Mouse (Mus musculus) liver, adult (tissue): Measurements from ENCODE around the gene Tbc1d16.

Experiments used
- GATA4 ChIP-seq: IDR thresholded peaks from 2 replicates; pipeline ENCODE4 v1.6.1; 2014; ENCODE audit warnings: mild to moderate bottlenecking, low read length; ENCODE audit not compliant: insufficient replicate concordance

Gene Tbc1d16

DNA sequence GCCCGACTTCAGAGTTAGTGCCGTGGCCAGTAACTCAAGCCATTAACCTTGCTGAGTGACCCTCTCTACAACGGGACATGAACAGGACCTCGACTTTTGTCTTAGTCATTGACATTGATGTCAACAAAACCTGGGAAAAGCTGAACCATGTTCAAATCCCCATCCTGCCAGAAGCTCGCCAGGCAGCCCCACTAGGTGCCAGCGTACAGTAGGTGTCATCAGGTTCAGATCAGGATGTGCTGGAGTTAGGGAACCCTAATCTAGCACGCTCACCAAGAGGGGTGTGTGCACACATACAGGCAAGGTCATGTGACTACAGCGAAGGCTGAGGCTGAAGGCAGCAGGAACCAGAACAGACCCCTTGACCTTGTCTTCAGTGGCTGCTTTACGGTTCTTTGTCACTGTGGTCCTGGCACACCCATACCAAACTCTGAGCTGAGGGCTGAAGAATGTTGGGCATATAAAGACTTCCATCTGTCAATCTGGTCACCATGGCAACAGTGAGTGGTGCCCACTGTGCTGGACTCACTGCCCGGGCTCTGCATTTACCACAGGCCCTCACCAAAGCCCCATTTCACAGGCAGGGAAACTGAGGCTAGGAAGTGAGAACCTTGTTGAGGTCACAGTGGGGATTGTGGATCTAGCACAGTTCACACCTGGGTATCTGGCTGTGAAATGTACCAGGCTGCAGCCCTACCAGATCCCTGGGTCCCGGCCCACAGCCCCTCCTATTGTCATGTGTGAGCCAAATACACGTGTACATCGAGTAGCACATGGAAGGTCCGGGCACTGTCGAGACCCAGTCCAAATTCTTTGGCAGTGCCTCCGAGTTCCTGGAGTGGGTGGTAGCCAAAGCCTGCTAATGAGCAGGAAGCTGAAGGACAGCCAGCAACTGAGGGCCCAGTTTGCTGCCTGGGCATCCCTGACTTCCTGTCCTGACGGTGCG lies 30.4 kb downstream of the Tbc1d16 start:
- TF ChIP-seq GATA4, result no peak

DNA sequence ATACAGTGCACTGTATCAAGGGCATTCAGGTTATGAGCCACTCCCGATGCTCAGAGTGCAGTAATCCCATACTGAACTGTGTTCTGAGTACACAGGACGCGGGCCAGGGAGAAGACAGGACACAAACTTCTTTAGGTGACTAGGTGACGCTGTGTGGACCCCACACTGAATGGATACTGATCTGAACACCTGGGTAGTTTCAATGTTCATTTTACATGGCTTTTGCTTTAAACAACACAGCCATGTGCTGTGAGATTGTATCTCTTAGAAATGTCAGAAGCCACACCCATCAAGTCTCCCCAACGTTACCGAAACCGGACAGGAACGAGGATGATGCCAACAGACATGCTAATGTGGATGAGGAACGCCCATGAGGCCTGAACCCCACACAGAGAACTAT lies 35.7 kb downstream of the Tbc1d16 start:
- no peak for TF ChIP-seq GATA4

DNA sequence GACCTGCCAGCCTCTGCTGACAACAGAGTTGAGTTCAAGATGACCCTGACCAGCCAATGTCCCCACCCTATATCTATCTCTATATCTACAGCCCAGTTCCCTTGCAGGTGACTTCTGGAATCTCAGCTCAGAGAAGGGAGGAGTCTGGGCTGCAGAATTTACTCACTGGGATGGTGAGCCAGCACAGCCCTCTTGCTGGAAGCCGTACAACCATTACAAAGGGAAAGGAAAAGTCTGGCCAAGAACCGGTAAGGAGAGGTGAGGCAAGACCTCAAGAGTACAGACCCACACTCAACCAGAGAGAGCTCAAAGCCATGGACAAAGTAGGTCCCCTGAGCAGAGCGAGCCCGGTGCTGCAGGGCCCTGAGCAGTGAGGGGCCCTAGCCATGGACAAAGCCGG lies 36.1 kb downstream of the Tbc1d16 start:
- no peak for TF ChIP-seq GATA4

DNA sequence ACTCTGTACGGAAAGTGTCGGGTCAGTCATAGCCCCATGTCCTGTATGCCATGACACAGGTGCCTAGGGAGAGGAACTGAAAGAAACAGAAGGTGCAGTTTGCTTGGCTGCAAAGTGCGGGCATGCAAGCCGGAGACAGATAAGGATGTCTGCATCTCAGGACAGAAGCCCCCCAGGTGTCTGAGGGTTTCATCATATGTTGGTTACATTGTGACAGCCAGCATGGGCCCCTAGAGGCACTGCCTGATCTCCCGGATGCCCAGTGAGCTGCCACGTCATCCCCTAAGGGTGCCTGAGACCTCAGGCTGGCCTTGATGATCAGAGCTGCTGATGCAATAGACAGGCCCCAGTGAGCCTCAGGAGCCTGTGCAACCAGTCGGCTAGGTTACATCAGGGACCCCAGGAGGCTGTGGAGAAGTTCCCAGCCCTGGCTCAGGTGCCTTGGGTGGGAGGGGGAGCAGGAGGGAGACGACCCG lies 36.7 kb downstream of the Tbc1d16 start:
- no peak for TF ChIP-seq GATA4

DNA sequence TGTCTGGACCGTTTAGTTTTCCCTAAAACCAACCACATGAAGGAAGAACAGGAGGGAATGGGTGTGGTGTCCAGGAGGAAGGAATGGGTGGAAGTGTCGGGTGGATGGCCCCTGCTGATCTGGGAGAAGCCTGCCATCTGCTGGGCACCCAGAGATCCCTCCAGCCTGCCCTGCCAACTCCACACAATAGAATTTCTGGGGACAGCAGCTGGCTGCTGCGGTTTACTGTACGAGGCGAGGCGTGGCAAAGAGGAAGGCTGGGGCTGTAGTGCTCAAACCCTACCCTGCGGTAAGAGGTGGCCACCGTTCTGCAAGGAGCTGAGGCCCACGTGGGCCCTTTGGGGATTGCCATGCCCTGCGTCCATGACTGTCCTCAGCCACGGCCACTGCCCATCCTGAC lies 37.8 kb downstream of the Tbc1d16 start:
- TF ChIP-seq GATA4, result no peak

DNA sequence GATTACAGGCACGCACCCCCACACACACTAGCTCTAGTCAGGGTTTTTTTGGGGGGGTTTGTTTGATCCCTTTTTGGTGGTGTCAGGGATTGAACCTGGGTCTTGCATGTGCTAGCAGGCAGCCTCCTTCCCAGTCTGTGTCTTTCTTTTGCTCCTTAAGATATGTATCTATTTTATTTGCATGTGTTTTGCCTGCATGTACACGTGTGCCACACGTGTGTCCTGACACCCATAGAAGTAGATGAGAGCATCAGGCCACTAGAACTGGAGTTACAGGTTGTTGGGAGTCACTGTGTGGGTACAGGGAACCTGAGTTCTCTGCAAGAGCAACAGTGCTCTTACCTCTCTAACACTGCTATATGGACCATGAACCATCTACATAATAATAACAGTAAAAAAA lies 39.0 kb downstream of the Tbc1d16 start:
- no peak for TF ChIP-seq GATA4

DNA sequence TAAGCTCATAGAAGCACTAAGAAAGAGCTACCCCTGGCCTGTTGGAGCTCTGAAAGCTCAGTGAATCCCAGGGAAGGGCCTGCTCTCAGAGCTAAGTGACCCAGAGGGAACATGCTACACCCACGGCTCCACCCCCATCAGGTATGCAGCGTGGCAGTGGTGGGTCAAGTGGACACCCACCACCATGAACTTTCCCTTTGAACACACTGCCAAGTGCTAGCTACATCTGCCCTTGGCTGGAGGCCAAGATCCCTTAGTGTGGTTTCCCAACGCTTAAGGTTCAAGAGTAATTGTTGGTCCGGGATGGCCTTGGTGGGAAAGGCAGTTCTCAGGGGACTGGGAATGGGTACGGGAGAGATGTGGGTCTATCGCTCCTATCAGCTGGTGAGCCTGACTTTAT lies 39.9 kb downstream of the Tbc1d16 start:
- TF ChIP-seq GATA4, result no peak

DNA sequence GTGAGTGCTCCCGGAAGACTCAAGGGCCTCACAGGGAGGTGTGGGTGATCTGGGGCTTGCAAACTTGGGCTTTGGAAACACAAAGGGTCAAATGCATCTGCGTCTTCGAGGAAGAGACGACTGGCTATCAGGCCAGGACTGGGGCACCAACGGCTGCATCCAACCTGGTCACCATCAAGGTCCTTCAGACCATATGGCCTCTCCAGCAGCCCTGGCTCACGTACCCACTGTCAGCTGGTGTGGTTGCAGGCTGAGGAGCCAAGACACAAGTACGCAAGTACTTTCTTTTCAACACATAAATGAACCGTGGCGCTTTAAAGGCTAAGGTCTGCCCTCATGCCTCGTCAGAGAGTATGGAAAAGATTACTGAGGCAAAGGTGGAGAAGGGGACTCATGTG lies 40.5 kb downstream of the Tbc1d16 start:
- no peak for TF ChIP-seq GATA4

DNA sequence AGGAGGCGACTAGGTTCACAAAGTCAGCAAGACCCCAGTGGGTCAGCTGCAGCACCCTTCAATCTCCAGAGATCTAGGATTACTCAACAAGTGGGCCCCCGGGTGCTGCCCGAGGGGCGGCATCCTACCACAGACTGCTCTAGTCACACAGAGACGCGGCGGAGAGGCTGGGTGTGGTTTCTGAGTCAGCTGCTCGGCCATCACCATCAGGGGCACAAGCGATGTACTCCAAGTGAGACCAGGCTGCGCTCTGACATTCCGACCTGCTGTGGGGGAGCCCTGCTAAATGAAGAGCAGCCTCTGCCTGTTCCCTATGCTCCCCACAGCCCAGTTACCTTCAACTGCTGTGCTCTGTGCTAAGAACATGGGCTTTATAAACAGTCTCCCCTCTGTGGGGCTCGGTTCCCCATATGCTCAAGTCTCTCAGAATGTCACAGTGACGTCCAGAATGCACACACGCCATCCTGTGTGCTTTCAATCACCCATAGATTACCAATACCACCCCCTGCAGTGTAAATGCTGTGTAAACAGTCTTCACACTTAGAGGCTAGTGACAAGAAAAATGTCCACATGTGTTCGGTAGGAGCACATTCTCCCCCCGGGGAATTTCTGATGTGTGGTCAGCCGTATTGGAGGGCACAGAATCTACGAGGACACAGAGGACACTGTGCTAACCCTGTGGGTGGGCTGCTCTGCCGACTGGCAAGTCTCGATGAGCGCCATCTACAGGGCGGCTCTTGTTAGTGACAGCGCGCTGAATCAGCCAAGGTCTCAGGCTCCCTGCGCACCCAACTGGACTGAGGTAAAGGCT lies 41.1 kb downstream of the Tbc1d16 start:
- TF ChIP-seq GATA4, result no peak

DNA sequence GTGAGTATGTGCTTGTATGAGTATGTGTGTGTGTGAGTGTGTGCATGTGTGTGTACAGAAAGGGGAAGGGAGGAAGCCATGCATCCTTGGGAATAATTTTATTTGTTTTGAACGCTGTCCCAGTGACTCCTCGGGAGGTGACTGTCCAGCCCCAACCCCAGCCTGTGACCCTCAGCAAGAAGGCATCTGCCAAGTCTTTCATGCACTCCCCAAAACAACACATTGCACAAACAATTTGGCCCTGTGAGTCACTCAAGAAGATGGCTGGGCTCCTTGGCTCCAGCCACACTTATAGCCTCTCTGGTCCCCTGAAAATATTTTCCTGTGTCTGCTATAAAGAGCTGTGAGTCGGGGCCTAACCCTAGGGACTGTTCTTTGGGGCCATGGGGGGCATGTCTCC lies 41.9 kb downstream of the Tbc1d16 start:
- no peak for TF ChIP-seq GATA4

DNA sequence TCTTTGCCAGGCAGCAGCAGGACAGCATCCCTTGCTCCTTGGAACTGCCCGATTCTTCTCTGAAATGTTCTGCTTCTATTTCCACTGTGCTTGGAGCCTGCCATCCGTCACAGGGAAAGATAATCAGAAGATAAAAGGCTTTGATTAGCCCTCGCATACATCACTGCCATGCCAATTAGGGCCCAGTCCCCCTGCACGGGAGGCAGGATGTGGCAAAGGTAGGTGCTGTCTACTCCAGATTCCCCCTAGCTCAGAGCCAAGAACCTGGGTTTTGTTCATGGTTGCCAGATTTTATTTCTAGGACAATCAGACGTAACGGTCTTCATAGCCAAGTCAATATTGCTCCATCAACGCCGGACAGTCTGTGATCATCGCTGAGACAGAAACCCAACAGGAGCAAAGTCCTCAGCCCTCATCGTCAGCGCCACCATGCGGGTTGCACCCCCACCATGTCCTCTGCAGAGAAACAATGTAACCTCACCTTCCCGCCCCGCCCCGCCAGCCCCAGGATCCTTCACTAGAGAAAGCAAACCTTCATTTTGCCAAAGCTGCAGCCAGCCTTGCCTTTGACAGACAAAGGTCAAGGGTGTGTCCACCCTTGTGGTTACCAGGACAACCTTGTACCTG lies 44.5 kb downstream of the Tbc1d16 start:
- TF ChIP-seq GATA4, result no peak

DNA sequence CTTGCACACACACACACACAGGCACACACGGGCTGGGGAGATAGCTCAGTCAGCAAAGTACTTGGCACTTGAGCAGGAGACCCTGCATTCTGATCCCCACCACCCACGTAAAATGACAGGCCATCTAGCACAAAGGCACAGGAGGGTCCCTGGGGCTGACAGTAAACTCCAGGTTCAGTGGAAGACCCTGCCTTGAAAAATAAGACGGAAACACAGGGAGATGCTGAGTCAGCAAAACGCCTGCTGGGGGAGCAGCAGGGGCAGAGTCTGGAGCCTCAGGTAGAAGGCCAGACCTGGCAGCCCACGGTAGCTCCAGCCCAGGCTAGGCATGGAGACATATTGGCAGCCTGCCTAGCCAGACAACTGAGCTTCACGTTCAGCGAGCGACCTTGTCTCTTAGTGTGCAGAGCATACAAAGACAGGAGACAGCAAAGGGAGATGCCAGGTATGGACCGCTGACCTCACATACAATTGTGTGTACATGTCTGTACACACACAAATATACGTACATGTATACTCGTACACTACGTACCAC lies 46.4 kb downstream of the Tbc1d16 start:
- TF ChIP-seq GATA4, result no peak

DNA sequence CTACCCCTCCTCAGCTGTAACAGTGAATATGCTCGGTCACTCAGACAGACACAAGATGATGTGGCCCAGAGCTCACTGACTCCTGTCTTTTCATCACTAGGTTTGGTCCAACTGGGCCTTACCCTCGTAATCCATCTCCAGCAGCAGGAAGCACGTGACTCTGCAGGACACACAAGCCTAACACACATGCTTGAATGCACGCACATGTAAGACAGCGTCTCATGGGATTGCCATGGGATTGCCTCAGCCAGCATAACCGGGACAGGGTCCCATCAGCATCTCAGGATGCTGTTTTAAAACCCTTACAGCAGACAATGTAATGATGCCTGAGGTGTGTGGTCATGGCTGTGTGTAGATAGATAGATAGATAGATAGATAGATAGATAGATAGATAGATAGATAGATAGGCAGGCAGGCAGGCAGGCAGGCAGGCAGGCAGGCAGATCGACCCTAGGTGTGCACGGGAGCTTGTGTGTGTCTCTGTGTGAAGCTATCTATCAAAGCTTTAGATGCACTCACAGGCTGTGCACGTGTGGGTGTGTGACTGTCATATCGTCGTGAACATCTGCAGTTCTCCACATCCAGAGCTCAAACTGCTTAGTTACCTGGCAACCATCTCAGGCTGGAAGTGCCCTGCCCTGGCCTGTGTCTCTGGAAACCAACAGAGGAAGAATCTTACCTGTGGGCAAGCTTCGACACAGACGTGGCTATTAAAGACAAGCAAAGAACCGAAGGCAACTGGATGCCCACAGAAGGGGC lies 47.3 kb downstream of the Tbc1d16 start:
- TF ChIP-seq GATA4, result no peak

DNA sequence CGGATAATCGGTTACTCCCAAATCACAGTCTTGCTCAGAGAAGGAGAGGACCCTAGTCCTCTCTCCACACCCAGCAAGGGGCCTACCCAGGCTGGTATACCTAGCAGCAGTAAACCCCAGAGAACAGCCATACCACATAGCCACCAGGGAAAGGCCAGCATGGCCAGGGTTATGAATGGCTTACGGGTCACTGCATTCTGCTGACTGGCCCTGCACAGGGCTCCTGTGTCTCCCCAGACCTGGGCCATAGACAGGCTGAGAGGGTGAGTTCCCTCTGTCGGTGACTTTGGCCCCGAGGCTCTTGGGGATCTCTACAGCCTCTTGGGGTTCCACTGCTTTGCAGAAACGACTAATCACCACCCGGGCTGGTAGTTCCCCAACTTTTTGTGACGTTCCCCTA lies 50.0 kb downstream of the Tbc1d16 start:
- TF ChIP-seq GATA4, result no peak
